Mouse (Mus musculus): Measurements from ENCODE around the gene Ube2f. TPM values are rescaled to one million over a fixed set of nuclear protein-coding genes. Genes with fewer than 3 reads are reported as not detected.
A peak's percentile ranks its signal among the peaks of the same experiment; 100 is the strongest.

The Ube2f gene
- polyA plus RNA-seq, 1 experiment from 2014 or later, result 67.6 TPM

DNA sequence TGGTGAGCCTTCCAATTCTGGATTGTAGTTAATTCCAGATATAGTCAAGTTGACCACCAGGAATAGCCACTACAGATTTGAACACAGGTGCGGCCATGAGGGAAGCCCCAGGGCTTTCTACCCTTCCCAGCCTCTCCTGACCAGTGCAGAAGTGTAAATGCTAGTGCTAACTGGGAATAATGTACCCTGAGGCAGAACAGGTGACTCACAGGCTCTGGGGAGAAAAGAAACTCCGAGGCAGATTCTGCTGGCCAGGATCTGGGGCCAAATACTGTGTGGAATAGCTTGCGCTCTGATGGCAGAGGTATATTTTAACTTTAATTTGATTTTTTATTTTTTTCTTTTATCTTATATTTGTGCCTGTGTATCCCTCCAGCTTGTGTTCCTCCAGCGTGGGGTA is 54.5 kb downstream of the Ube2f start:
- H3K27me3 ChIP-seq (ENCODE audit: control insufficient read depth, insufficient read depth, low read length), result no peaks in the 10 kb centered on the region
- no peak overlapping the region for H3K27ac ChIP-seq (replicated peaks in 1 of 2; ENCODE audit: control insufficient read depth in 1 of 2, insufficient read depth in 1 of 2, low read depth in 2 of 2, low read length in 2 of 2)
- no peak for ATAC-seq (ENCODE audit: insufficient number of reproducible peaks, insufficient read depth, low FRiP score, low read depth)
- H3K9ac ChIP-seq (ENCODE audit: low read length), result no peak overlapping the region
- whole genome bisulfite sequencing, result 89% methylated on average over 4 of the region's 4 CpGs
- no peak overlapping the region for H3K4me3 ChIP-seq (ENCODE audit: control insufficient read depth in 1 of 2, insufficient read depth in 1 of 2, low read depth in 1 of 2, low read length in 2 of 2)
- H3K4me2 ChIP-seq (ENCODE audit: low read length), result no peak overlapping the region
- H3K36me3 ChIP-seq (ENCODE audit: control insufficient read depth, insufficient read depth, low read length), result peaks cover 59% of the 10 kb centered on the region
- H3K9me3 ChIP-seq (ENCODE audit: control insufficient read depth, low read length), result no peaks in the 10 kb centered on the region
- no peaks in the 10 kb centered on the region for H3K4me1 ChIP-seq (ENCODE audit: control insufficient read depth in 2 of 2, insufficient read depth in 2 of 2, low read length in 2 of 2)

DNA sequence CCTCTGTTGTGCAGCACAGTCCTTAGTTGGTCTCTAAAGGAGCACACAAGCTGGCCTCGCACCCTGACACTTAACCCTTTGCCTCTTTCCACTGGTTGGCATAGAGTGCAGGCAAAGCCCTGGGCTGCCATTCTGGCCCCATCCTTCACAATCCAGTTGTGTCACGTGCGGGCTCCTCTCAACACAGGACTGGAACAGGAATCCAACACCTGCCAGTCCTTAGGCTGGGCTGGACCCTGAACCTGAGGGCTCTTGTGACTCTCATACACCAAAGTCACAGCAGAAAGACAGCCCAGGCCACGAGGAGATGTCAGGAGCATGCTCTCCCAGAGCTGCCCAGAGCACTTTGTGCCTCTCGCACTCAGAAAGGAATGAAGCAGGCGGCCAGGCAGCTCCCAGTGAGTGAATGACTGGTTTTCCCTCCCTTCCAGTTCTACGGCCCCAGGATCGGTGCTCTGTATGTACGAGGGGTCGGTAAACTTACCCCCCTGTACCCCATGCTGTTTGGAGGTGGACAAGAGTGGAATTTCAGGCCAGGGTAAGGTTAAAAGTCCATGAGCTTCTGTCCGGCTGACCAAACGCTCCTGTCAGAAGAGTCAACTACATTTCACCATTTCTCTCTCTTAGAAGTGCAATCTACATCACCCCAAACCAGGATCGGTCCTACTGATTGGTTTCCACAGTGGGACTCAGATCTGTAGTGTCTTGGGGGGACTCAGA is 59.4 kb downstream of the Ube2f start:
- 87% methylated on average over 13 of the region's 13 CpGs for WGBS
- peaks cover 69% of the 10 kb centered on the region for H3K36me3 ChIP-seq (ENCODE audit: control insufficient read depth, insufficient read depth, low read length)

DNA sequence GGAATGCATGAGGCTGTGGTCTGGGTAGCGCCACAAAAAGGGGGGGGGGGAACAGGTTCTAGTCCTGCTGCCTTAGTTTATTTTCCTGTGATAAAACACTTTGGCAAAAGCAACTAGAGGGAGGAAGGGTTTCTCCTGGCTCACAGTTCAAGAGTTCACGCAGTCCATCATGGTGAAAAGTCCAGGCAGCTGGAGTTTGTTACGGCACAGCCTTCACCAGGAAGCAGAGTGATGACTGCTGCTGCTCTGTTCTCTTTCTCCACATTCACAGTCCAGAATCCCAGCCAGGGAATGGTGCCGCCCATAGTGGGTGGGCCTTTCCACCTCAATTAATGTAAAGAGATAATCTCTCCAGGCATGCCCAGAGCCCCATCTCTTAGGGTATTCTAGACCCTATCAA is 62.2 kb downstream of the Ube2f start:
- Histone ChIP-seq H3K27me3 (ENCODE audit: control insufficient read depth, insufficient read depth, low read length) (no peaks in the 10 kb centered on the region), H3K4me2 (ENCODE audit: low read length) (no peak overlapping the region), H3K9ac (ENCODE audit: low read length) (no peak overlapping the region), H3K4me1 (ENCODE audit: control insufficient read depth in 2 of 2, insufficient read depth in 2 of 2, low read length in 2 of 2) (peaks cover 9 to 14% of the 10 kb centered on the region in 2 experiments), H3K4me3 (ENCODE audit: control insufficient read depth in 1 of 2, insufficient read depth in 1 of 2, low read depth in 1 of 2, low read length in 2 of 2) (no peak overlapping the region), H3K9me3 (ENCODE audit: control insufficient read depth, low read length) (no peaks in the 10 kb centered on the region), H3K36me3 (ENCODE audit: control insufficient read depth, insufficient read depth, low read length) (peaks cover 45% of the 10 kb centered on the region), H3K27ac (replicated peaks in 1 of 2; ENCODE audit: control insufficient read depth in 1 of 2, insufficient read depth in 1 of 2, low read depth in 2 of 2, low read length in 2 of 2) (no peak overlapping the region)
- WGBS, result 73% methylated on average over 4 of the region's 4 CpGs
- ATAC-seq (ENCODE audit: insufficient number of reproducible peaks, insufficient read depth, low FRiP score, low read depth), result no peak

More for the DNA sequence above, 59.4 kb downstream of the Ube2f start:
- no peak for ATAC-seq (ENCODE audit: insufficient number of reproducible peaks, insufficient read depth, low FRiP score, low read depth)
- Histone ChIP-seq H3K27me3 (ENCODE audit: control insufficient read depth, insufficient read depth, low read length) (no peaks in the 10 kb centered on the region), H3K9ac (ENCODE audit: low read length) (no peak overlapping the region), H3K4me3 (ENCODE audit: control insufficient read depth in 1 of 2, insufficient read depth in 1 of 2, low read depth in 1 of 2, low read length in 2 of 2) (no peak overlapping the region), H3K4me2 (ENCODE audit: low read length) (no peak overlapping the region), H3K9me3 (ENCODE audit: control insufficient read depth, low read length) (no peaks in the 10 kb centered on the region), H3K4me1 (ENCODE audit: control insufficient read depth in 2 of 2, insufficient read depth in 2 of 2, low read length in 2 of 2) (peaks cover 9 to 14% of the 10 kb centered on the region in 2 experiments), H3K27ac (replicated peaks in 1 of 2; ENCODE audit: control insufficient read depth in 1 of 2, insufficient read depth in 1 of 2, low read depth in 2 of 2, low read length in 2 of 2) (no peak overlapping the region)

DNA sequence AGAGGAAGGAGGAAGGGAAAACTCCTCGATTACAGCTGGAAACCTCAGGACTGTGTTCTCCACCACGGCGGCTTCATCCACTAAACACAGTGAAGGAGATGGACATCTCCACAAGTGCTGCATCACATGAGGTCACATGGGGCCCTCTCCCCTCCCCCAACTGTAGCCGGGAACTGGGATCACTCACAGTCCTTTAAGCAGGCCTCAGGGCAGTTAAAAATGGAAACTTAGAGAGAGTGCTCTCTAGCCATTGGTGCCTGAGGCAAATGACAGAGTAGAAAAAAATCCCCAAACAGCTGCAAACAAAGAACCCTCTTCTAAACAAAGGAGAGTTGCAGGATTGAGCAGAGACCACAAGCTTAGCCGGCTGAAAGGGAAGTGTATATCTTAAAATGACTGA is 63.1 kb downstream of the Ube2f start:
- H3K27me3 ChIP-seq (ENCODE audit: control insufficient read depth, insufficient read depth, low read length), result no peaks in the 10 kb centered on the region
- H3K4me1 ChIP-seq (ENCODE audit: control insufficient read depth in 2 of 2, insufficient read depth in 2 of 2, low read length in 2 of 2), result peaks cover 14 to 21% of the 10 kb centered on the region in 2 experiments
- H3K27ac ChIP-seq (replicated peaks in 1 of 2; ENCODE audit: control insufficient read depth in 1 of 2, insufficient read depth in 1 of 2, low read depth in 2 of 2, low read length in 2 of 2), result peak overlapping the region; percentile 40 to 80
- H3K4me2 ChIP-seq (ENCODE audit: low read length), result peak overlapping the region; percentile 5; the same call in 1 of the 2 replicates
- no peak overlapping the region for H3K4me3 ChIP-seq (ENCODE audit: control insufficient read depth in 1 of 2, insufficient read depth in 1 of 2, low read depth in 1 of 2, low read length in 2 of 2)
- no peaks in the 10 kb centered on the region for H3K9me3 ChIP-seq (ENCODE audit: control insufficient read depth, low read length)
- 24% methylated on average over 5 of the region's 5 CpGs for WGBS
- ATAC-seq (ENCODE audit: insufficient number of reproducible peaks, insufficient read depth, low FRiP score, low read depth), result 0 out of 2 replicates have a peak, but pooled peaks have one; percentile 33
- H3K9ac ChIP-seq (ENCODE audit: low read length), result peak overlapping the region; percentile 25; the same call in 1 of the 2 replicates
- peaks cover 36% of the 10 kb centered on the region for H3K36me3 ChIP-seq (ENCODE audit: control insufficient read depth, insufficient read depth, low read length)

DNA sequence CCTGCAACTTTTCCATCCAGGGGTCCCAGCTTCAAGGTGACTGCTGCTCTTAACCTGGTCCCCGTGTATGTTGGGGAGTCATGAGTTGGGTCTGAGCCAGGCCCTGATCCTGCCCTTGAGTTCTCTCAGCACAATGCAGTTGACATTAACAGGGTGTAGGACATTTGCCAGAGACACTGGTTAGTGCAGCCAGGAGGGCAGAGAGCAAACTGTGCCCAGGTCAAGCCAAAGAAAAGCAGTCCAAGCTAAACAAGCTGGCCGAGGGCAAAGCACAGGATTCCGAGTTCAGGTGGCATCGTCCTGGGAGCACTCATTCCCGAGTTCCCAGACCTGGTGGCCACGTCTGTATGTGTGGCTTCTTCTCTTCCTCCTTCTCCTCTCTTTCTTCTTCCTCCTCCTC is 67.6 kb downstream of the Ube2f start:
- no peak overlapping the region; the same call in 1 of the 2 replicates for H3K9ac ChIP-seq (ENCODE audit: low read length)
- no peaks in the 10 kb centered on the region for H3K27me3 ChIP-seq (ENCODE audit: control insufficient read depth, insufficient read depth, low read length)
- H3K9me3 ChIP-seq (ENCODE audit: control insufficient read depth, low read length), result no peaks in the 10 kb centered on the region
- H3K4me1 ChIP-seq (ENCODE audit: control insufficient read depth in 2 of 2, insufficient read depth in 2 of 2, low read length in 2 of 2), result peaks cover 25 to 34% of the 10 kb centered on the region in 2 experiments
- no peak overlapping the region for H3K4me3 ChIP-seq (ENCODE audit: control insufficient read depth in 1 of 2, insufficient read depth in 1 of 2, low read depth in 1 of 2, low read length in 2 of 2)
- 0 out of 4 replicates have a peak overlapping the region, but pooled peaks of 1 of the 2 experiments have one; percentile 33 for H3K27ac ChIP-seq (replicated peaks in 1 of 2; ENCODE audit: control insufficient read depth in 1 of 2, insufficient read depth in 1 of 2, low read depth in 2 of 2, low read length in 2 of 2)
- no peak overlapping the region for H3K4me2 ChIP-seq (ENCODE audit: low read length)
- H3K36me3 ChIP-seq (ENCODE audit: control insufficient read depth, insufficient read depth, low read length), result peaks cover 6% of the 10 kb centered on the region; the same call in 1 of the 2 replicates
- 74% methylated on average over 6 of the region's 6 CpGs for WGBS
- ATAC-seq (ENCODE audit: insufficient number of reproducible peaks, insufficient read depth, low FRiP score, low read depth), result no peak

DNA sequence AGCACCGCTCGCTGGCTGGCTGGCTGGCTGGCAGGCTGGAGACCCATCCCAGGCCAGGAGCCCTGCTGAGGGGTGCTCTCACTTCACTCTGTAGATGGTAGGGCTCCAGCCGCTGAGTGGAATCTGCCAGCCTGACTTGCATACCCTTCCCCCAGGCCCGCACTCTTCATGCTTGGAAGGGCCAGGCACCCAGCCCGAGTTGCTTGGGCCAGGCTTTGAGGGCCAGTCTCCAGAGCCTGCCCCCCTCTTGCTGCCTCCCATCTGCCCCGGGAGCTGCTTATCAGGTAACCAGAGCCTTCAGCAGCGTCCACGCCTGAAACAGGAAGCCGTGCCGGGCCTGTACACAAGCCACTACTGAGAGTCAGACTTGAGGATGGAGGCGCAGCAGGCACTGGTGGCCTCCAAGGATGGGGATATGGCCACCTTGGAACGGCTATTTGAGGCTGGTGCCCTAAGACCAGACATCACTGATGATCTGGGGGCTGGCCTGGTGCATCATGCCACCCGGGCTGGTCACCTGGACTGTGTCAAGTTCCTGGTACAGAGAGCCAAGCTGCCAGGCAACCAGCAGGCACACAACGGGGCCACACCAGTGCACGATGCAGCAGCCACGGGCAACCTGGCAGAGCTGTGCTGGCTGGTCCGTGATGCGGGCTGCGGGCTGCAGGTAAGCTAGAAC is 71.8 kb downstream of the Ube2f start, which contains the start of gene Espnl:
Gene Espnl (plus strand): TSS at position 316 of the 679 bp plus-strand sequence.
- Histone ChIP-seq H3K27ac (replicated peaks in 1 of 2; ENCODE audit: control insufficient read depth in 1 of 2, insufficient read depth in 1 of 2, low read depth in 2 of 2, low read length in 2 of 2) (peak within 1 kb of the TSS in 1 of 2 experiments; percentile 14; a peak in 1 of 4 replicates), H3K27me3 (ENCODE audit: control insufficient read depth, insufficient read depth, low read length) (no peaks in the 10 kb centered on the region), H3K36me3 (ENCODE audit: control insufficient read depth, insufficient read depth, low read length) (no peaks in the 10 kb centered on the region), H3K4me2 (ENCODE audit: low read length) (peak within 1 kb of the TSS; percentile 26), H3K9ac (ENCODE audit: low read length) (peak within 1 kb of the TSS; percentile 12; the same call in 1 of the 2 replicates), H3K4me3 (ENCODE audit: control insufficient read depth in 1 of 2, insufficient read depth in 1 of 2, low read depth in 1 of 2, low read length in 2 of 2) (no peak within 1 kb of the TSS), H3K9me3 (ENCODE audit: control insufficient read depth, low read length) (no peaks in the 10 kb centered on the region), H3K4me1 (ENCODE audit: control insufficient read depth in 2 of 2, insufficient read depth in 2 of 2, low read length in 2 of 2) (peaks cover 16 to 20% of the 10 kb centered on the region in 2 experiments)
- 40% methylated on average over 19 of the region's 19 CpGs for WGBS
- ATAC-seq (ENCODE audit: insufficient number of reproducible peaks, insufficient read depth, low FRiP score, low read depth), result peak; percentile 61

DNA sequence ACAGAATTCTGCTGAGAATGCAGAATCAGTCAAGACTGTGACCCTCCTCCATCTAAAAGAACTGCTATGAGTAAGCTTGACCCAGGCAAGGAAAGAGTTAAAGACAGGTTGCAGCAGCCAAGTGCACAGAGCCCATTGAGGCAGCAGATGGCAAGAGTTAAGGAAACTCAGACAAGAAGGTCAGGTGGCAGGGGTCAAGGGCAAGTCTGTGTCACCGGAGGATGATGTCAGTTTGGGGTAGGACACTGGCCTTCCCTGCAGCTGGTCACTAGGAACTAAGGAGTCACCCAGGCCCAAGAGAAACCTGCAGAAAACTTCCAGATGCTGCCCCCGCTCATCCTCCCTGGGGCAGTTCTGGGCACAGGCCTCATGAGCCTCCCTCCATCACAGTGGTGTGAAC is 74.5 kb downstream of the Ube2f start:
- no peak overlapping the region for H3K4me2 ChIP-seq (ENCODE audit: low read length)
- H3K36me3 ChIP-seq (ENCODE audit: control insufficient read depth, insufficient read depth, low read length), result no peaks in the 10 kb centered on the region
- H3K27ac ChIP-seq (replicated peaks in 1 of 2; ENCODE audit: control insufficient read depth in 1 of 2, insufficient read depth in 1 of 2, low read depth in 2 of 2, low read length in 2 of 2), result no peak overlapping the region
- H3K4me3 ChIP-seq (ENCODE audit: control insufficient read depth in 1 of 2, insufficient read depth in 1 of 2, low read depth in 1 of 2, low read length in 2 of 2), result no peak overlapping the region
- H3K4me1 ChIP-seq (ENCODE audit: control insufficient read depth in 2 of 2, insufficient read depth in 2 of 2, low read length in 2 of 2), result peaks cover 12 to 18% of the 10 kb centered on the region in 2 experiments
- no peaks in the 10 kb centered on the region for H3K9me3 ChIP-seq (ENCODE audit: control insufficient read depth, low read length)
- ATAC-seq (ENCODE audit: insufficient number of reproducible peaks, insufficient read depth, low FRiP score, low read depth), result no peak
- 73% methylated on average over 2 of the region's 2 CpGs for WGBS
- H3K27me3 ChIP-seq (ENCODE audit: control insufficient read depth, insufficient read depth, low read length), result no peaks in the 10 kb centered on the region
- no peak overlapping the region for H3K9ac ChIP-seq (ENCODE audit: low read length)

Data from heart, embryonic 14.5 days (tissue).